Mouse (Mus musculus): ENCODE data around the gene Endov. TPM values are rescaled to one million over a fixed set of nuclear protein-coding genes. Genes with fewer than 3 reads are reported as not detected.

The Endov gene
- polyA plus RNA-seq (2017; shearing (Covaris generic)) = 10 to 100 TPM; 21.1 to 24.4 TPM

DNA sequence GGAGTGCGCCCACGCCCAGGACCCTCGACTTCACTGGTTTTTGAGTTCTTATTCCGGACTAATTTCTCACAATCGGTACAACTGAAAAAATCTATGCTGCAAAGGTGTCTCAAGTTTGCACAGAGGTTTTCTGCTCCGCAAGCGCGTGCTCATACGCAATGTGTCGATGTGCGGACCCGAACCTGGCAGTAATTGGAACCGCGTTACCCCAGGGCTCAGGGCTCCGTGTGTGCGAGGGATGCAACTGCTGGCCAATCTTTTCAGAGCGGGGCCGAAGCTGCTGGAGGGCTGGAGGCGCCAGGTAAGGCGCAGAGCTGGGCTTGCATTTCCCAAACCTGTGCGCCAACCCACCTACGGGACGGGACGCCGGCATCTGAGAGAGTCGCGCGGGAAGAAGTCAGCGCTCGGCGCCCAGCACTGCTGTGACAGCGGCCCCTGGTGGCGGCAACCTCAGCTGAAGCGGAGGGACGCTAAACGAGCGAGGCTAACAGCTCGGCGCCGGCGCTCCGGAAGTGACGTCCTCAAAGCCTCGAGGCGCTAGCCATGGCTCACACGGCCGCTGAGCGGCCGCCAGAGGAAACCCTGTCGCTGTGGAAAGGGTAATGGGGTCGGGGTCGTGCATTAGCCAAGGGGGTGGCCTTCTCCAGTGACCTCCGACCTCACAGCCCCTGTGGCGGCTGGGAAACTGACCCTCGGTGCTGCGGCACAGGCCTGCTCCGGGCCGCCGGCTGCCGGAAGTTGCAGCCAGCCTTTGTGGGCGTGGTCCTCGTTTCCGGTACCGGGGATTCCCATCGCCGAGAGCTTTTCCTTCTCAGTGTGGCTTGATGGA lies at the start of gene Endov:
Endov (plus strand) TSS at position 487 of the 829 bp plus-strand sequence.

GRCm38 (mm10) chr11:119547183-119547921 lies 56.2 kb downstream of the Endov start, which contains the start of gene Nptx1:
Gene Nptx1 (minus strand): TSS chr11:119547753.

Other genes starting within 250 kb of the Endov start
- 10 to 100 TPM; 23.0 to 26.4 TPM for gene Gaa, start 223.5 kb upstream of the Endov start, polyA plus RNA-seq (2017; shearing (Covaris generic))
- gene Eif4a3, start 191.3 kb upstream of the Endov start, polyA plus RNA-seq (2017; shearing (Covaris generic)) = 100 to 1,000 TPM; 255 to 273 TPM
- under 1 TPM in 1 of 2 experiments, not detected in 1; 0.15 TPM for gene Card14, start 183.6 kb upstream of the Endov start, polyA plus RNA-seq (2017; shearing (Covaris generic))
- gene Sgsh, start 135.8 kb upstream of the Endov start, polyA plus RNA-seq (2017; shearing (Covaris generic)) = 10 to 100 TPM; 17.9 to 21.2 TPM
- 10 to 100 TPM; 16.4 to 34.0 TPM for gene Slc26a11, start 135.8 kb upstream of the Endov start, polyA plus RNA-seq (2017; shearing (Covaris generic))
- 10 to 100 TPM; 12.3 to 19.5 TPM for gene Rnf213, start 98.2 kb upstream of the Endov start, polyA plus RNA-seq (2017; shearing (Covaris generic))
- gene Nptx1, start 56.4 kb downstream of the Endov start, polyA plus RNA-seq (2017; shearing (Covaris generic)) = not detected
- 10 to 100 TPM; 24.9 to 26.5 TPM for gene Rptor, start 111.6 kb downstream of the Endov start, polyA plus RNA-seq (2017; shearing (Covaris generic))